Mouse (Mus musculus) T-helper 2 cell (primary cell): ENCODE results near the gene Skida1.
"Not testable (repeated sequence)": the region's sequence is repeated elsewhere in the genome, so short reads cannot be mapped to it uniquely, and the experiment has no call there.

ENCODE experiments used
- in situ Hi-C: fragments of 300-600 bp; cut with MboI, MseI; formaldehyde crosslinking; loops from one replicate; pipeline ENCODE4 v1.15.1; 2025; ENCODE audit warnings: high pct_unique_total_duplicates

The Skida1 gene

GRCm38 (mm10) chr2:18048453-18049075, at the start of gene Skida1:
Gene Skida1, minus strand, starts transcription at chr2:18049051.
- in situ Hi-C loops: loop anchor here (10.0 kb wide), 1 partner anchor 646 kb away; the partner anchor contains the start of gene Spag6

GRCm38 (mm10) chr2:18095804-18096203, 47.0 kb upstream of the Skida1 start:
- in situ Hi-C loops: no loop called here

GRCm38 (mm10) chr2:18094319-18094718, 45.5 kb upstream of the Skida1 start:
- in situ Hi-C loops: no loop called here

GRCm38 (mm10) chr2:18093858-18094257, 45.0 kb upstream of the Skida1 start:
- in situ Hi-C loops: no loop called here

- in situ Hi-C loops: not testable (repeated sequence)
Measured at GRCm38 (mm10) chr2:18087695-18088094, 38.8 kb upstream of the Skida1 start.

GRCm38 (mm10) chr2:18080182-18080860, 31.5 kb upstream of the Skida1 start:
- in situ Hi-C loops: no loop called here

- in situ Hi-C loops: no loop called here
Measured at GRCm38 (mm10) chr2:18071947-18072346, 23.1 kb upstream of the Skida1 start.

- in situ Hi-C loops: no loop called here
Measured at GRCm38 (mm10) chr2:18068071-18068796, 19.4 kb upstream of the Skida1 start.

- in situ Hi-C loops: no loop called here
Measured at GRCm38 (mm10) chr2:18066436-18066835, 17.6 kb upstream of the Skida1 start.

- in situ Hi-C loops: no loop called here
Measured at GRCm38 (mm10) chr2:18065708-18066030, 16.8 kb upstream of the Skida1 start.

GRCm38 (mm10) chr2:18064941-18065707, 16.3 kb upstream of the Skida1 start:
- in situ Hi-C loops: no loop called here

- in situ Hi-C loops: no loop called here
Measured at GRCm38 (mm10) chr2:18064356-18064858, 15.6 kb upstream of the Skida1 start.

GRCm38 (mm10) chr2:18063763-18064251, 15.0 kb upstream of the Skida1 start:
- in situ Hi-C loops: no loop called here

- in situ Hi-C loops: no loop called here
Measured at GRCm38 (mm10) chr2:18060396-18060795, 11.5 kb upstream of the Skida1 start.

GRCm38 (mm10) chr2:18059891-18060290, 11.0 kb upstream of the Skida1 start:
- in situ Hi-C loops: loop anchor here (10.0 kb wide), 1 partner anchor 1585 kb away; no protein-coding TSS in a partner anchor

GRCm38 (mm10) chr2:18059063-18059462, 10.2 kb upstream of the Skida1 start:
- in situ Hi-C loops: loop anchor here (10.0 kb wide), 1 partner anchor 1586 kb away; no protein-coding TSS in a partner anchor

GRCm38 (mm10) chr2:18058146-18058708, 9.4 kb upstream of the Skida1 start:
- in situ Hi-C loops: loop anchor here (10.0 kb wide), 1 partner anchor 1587 kb away; no protein-coding TSS in a partner anchor

- in situ Hi-C loops: loop anchor here (10.0 kb wide), 1 partner anchor 1587 kb away; no protein-coding TSS in a partner anchor
Measured at GRCm38 (mm10) chr2:18057336-18058145, 8.7 kb upstream of the Skida1 start.

- in situ Hi-C loops: loop anchor here (10.0 kb wide), 1 partner anchor 1588 kb away; no protein-coding TSS in a partner anchor
Measured at GRCm38 (mm10) chr2:18056786-18057255, 8.0 kb upstream of the Skida1 start.
